Mouse (Mus musculus): ENCODE results near the gene Olfr1427. TPM values are rescaled to one million over a fixed set of nuclear protein-coding genes. Genes with fewer than 3 reads are reported as not detected.
"Not testable (repeated sequence)": the region's sequence is repeated elsewhere in the genome, so short reads cannot be mapped to it uniquely, and the experiment has no call there.

Gene Olfr1427
- polyA plus RNA-seq, 1 experiment from 2014 or later = not detected

GRCm38 (mm10) chr19:12062582-12062981 lies 40.6 kb downstream of the Olfr1427 start, which contains the start of gene Olfr1424:
TSS of gene Olfr1424 (minus strand) at chr19:12062682.
- H3K4me3 ChIP-seq; H3K27me3 ChIP-seq; H3K9me3 ChIP-seq (replicated peaks); H3K27ac ChIP-seq; H3K4me1 ChIP-seq; H3K36me3 ChIP-seq; H3K9ac ChIP-seq; H3K4me2 ChIP-seq (replicated peaks); ATAC-seq (ENCODE audit: low FRiP score): not testable (repeated sequence)
- 89% methylated on average over 1 of the region's 1 CpGs for WGBS

Other genes starting within 250 kb of the Olfr1427 start
- gene Olfr1418, start 242.3 kb downstream of the Olfr1427 start, polyA plus RNA-seq (2016; fragmentation: Nextera tagmentation; extraction: Ambion mirVana) = not detected in 2 replicates
- 0.20 TPM in 1 of 2 replicates, not detected in the other for gene Olfr1419, start 228.2 kb downstream of the Olfr1427 start, polyA plus RNA-seq (2016; fragmentation: Nextera tagmentation; extraction: Ambion mirVana)
- 0.09 TPM in 1 of 2 replicates, not detected in the other for gene Olfr1420, start 216.8 kb downstream of the Olfr1427 start, polyA plus RNA-seq (2016; fragmentation: Nextera tagmentation; extraction: Ambion mirVana)
- gene Patl1, start 190.9 kb downstream of the Olfr1427 start, polyA plus RNA-seq (2016; fragmentation: Nextera tagmentation; extraction: Ambion mirVana) = 23.9 and 24.0 TPM in 2 replicates
- gene Osbp, start 137.4 kb downstream of the Olfr1427 start, polyA plus RNA-seq (2016; fragmentation: Nextera tagmentation; extraction: Ambion mirVana) = 5.4 and 5.5 TPM in 2 replicates
- 0.04 TPM in 1 of 2 replicates, not detected in the other for gene Olfr1423, start 62.0 kb downstream of the Olfr1427 start, polyA plus RNA-seq (2016; fragmentation: Nextera tagmentation; extraction: Ambion mirVana)
- not detected in 2 replicates for gene Olfr1424, start 40.7 kb downstream of the Olfr1427 start, polyA plus RNA-seq (2016; fragmentation: Nextera tagmentation; extraction: Ambion mirVana)
- gene Olfr1425, start 25.6 kb downstream of the Olfr1427 start, polyA plus RNA-seq (2016; fragmentation: Nextera tagmentation; extraction: Ambion mirVana) = not detected in 2 replicates
- gene Olfr1426, start 11.3 kb downstream of the Olfr1427 start, polyA plus RNA-seq (2016; fragmentation: Nextera tagmentation; extraction: Ambion mirVana) = not detected in 2 replicates
- not detected in 2 replicates for gene Olfr1428, start 12.6 kb upstream of the Olfr1427 start, polyA plus RNA-seq (2016; fragmentation: Nextera tagmentation; extraction: Ambion mirVana)
- gene Olfr76, start 19.9 kb upstream of the Olfr1427 start, polyA plus RNA-seq (2016; fragmentation: Nextera tagmentation; extraction: Ambion mirVana) = not detected in 2 replicates
- gene Olfr1555-ps1, start 66.8 kb upstream of the Olfr1427 start, polyA plus RNA-seq (2016; fragmentation: Nextera tagmentation; extraction: Ambion mirVana) = not detected in 2 replicates
- gene Olfr1431, start 97.3 kb upstream of the Olfr1427 start, polyA plus RNA-seq (2016; fragmentation: Nextera tagmentation; extraction: Ambion mirVana) = not detected in 2 replicates
- gene Olfr1432, start 129.3 kb upstream of the Olfr1427 start, polyA plus RNA-seq (2016; fragmentation: Nextera tagmentation; extraction: Ambion mirVana) = not detected in 2 replicates
- not detected in 2 replicates for gene Olfr262, start 138.3 kb upstream of the Olfr1427 start, polyA plus RNA-seq (2016; fragmentation: Nextera tagmentation; extraction: Ambion mirVana)
- gene Olfr235, start 157.7 kb upstream of the Olfr1427 start, polyA plus RNA-seq (2016; fragmentation: Nextera tagmentation; extraction: Ambion mirVana) = not detected in 2 replicates
- not detected in 2 replicates for gene Olfr1434, start 176.5 kb upstream of the Olfr1427 start, polyA plus RNA-seq (2016; fragmentation: Nextera tagmentation; extraction: Ambion mirVana)
- not detected in 2 replicates for gene Olfr1436, start 195.8 kb upstream of the Olfr1427 start, polyA plus RNA-seq (2016; fragmentation: Nextera tagmentation; extraction: Ambion mirVana)
- gene Olfr1437, start 221.8 kb upstream of the Olfr1427 start, polyA plus RNA-seq (2016; fragmentation: Nextera tagmentation; extraction: Ambion mirVana) = not detected in 2 replicates
- gene Olfr1438-ps1, start 232.6 kb upstream of the Olfr1427 start, polyA plus RNA-seq (2016; fragmentation: Nextera tagmentation; extraction: Ambion mirVana) = not detected in 2 replicates

All from hindbrain, embryonic 12.5 days (tissue).